Mouse (Mus musculus) retina, adult 2 months (tissue): ENCODE data around the gene Fzd1.

Source experiments
- DNase-seq: peaks from one replicate; pipeline ENCODE4 v3.0.0-alpha.2; 2012; ENCODE audit warnings: low read depth, low spot score

The Fzd1 gene

GRCm38 (mm10) chr5:4753161-4753560, 4.7 kb downstream of the Fzd1 start:
- no peak for DNase-seq

DNA sequence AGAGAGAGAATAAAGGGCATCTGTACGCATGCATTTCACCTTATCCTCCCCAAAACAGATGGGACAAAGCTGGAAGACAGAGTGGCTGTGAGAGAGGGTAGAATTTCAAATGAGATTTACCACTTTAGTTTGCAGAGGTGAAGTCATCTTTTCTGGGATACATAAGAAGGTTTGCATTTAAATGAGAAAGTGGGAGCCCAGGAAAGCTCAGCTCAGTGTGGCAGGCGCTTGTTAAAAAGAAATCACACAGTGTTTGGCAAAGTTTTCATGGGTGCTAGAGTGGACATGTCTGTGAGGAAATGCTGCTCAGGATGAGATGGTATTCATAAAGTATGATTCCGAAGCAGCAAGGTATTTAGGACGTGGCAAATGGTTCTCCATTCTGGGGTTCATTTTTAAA, 15.1 kb downstream of the Fzd1 start:
- DNase-seq: no peak

DNA sequence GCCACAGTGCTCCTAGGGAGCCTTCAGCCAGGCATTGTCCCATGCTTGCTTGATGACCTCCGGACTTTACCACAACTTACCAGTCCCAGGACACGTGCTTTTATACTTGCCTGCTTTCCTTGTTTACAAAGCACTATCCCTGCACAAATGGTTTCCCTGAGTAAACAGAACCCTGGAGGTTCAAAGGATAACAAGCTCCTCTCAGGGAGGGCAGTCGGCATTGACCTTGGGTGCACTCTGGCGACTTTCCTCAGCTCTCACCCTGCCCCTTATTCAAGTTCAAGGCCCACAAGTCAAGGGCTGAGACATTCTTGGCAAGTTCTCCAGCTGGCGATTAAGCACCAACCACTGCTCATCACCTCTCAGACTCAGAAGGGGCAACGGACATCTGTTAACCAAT, 20.8 kb downstream of the Fzd1 start:
- DNase-seq: no peak

DNA sequence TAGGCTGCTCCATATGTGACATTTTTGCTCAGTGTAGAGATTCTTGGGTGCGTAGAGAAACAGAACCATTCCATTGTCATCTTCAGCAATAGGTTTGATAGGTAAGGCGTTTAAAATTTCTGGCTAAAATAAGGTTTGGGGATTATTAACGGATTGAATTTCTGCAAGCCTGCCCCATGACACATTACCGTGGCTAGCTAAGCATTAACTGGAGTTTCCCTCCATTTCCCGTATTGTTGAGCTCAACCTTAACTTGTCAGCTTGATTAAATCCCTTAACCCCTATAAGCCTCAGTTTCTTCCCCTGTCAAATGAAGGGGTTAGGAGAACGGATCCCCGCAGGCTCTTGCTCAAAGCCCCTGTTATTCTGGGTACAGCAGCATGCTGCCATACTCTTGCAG, 22.4 kb downstream of the Fzd1 start:
- no peak for DNase-seq

- no peak for DNase-seq
Measured at GRCm38 (mm10) chr5:4733239-4733638, 24.6 kb downstream of the Fzd1 start.

DNA sequence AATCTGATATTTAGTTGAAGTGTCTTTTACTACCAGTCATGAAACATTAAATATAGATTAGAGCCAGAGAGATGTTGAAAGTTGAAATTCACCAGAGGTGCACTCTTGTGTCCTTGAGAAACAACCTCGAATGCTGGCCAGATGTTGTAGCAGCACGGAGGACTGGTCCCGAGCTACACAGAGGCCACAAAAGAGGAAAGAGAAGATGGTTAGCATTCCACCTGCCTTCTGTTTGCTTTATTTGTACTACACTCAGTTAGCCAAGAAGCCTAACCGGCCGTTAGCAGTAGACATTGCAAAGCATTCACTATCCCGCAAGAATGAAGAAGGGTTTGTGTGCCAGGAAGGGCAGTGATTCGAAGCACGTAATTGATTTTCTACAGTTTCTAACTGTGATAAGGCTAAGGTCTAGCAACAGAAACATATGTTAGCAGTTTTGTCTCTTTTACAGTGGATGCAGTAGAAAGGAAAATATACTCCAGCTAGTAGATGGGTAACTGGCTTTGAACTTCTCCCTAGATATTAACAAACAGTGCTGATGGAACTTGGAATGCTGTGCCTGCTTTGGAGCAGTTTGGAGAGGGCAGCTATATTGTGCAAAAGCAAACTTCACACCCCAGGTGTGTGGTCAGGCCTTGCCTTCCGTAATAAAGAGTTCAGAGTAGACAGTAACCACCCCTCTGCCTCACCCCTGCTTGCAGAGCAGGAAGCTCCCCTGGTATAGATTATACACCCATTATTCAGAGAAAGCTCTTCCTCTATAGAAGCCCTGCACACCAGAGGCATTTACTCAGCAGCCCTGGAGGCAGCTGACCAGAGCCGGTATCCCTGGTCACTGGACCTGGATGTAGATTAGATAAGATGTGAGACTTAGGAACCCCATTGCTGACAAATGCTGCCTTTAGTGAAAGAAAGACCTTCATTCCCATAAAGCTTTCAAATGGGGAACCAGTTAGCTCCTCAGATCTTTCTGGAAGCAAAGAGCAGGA, 25.3 kb downstream of the Fzd1 start:
- no peak for DNase-seq

GRCm38 (mm10) chr5:4731743-4732215, 26.1 kb downstream of the Fzd1 start:
- DNase-seq: no peak

- DNase-seq: no peak
Measured at GRCm38 (mm10) chr5:4731064-4731463, 26.8 kb downstream of the Fzd1 start.
